Mouse (Mus musculus): ENCODE measurements around the gene Olfr94.
A peak's percentile ranks its signal among the peaks of the same experiment; 100 is the strongest.

GRCm38 (mm10) chr17:37203206-37203916, 2.6 kb upstream of the Olfr94 start:
- TF ChIP-seq CTCF (IDR thresholded peaks at IDR 0.05; ENCODE audit: insufficient read depth, low read length) = peak; percentile 100
- TF ChIP-seq POLR2A (IDR thresholded peaks at IDR 0.05; ENCODE audit: borderline replicate concordance, extremely low read depth, low read depth, low read length) = no peak

Measured in lung, adult 2 months (tissue).